Mouse (Mus musculus): ENCODE measurements around the gene Cela2a.

Cela2a gene

GRCm38 (mm10) chr4:141826060-141826459 lies at the start of gene Cela2a:
Gene Cela2a (minus strand): TSS chr4:141826160.
- DNase-seq (ENCODE audit: low read depth, low spot score): no peak

GRCm38 (mm10) chr4:141875481-141876108 lies 49.6 kb upstream of the Cela2a start:
- DNase-seq (ENCODE audit: low read depth, low spot score): no peak

- no peak for DNase-seq (ENCODE audit: low read depth, low spot score)
Measured at GRCm38 (mm10) chr4:141874601-141875460, 48.9 kb upstream of the Cela2a start, which contains the start of gene Efhd2. Gene Efhd2 (minus strand): TSS chr4:141874920.

GRCm38 (mm10) chr4:141874111-141874600 lies 48.2 kb upstream of the Cela2a start:
- DNase-seq (ENCODE audit: low read depth, low spot score): no peak

GRCm38 (mm10) chr4:141872977-141873376 lies 47.0 kb upstream of the Cela2a start:
- DNase-seq (ENCODE audit: low read depth, low spot score): no peak

GRCm38 (mm10) chr4:141871909-141872308 lies 45.9 kb upstream of the Cela2a start:
- DNase-seq (ENCODE audit: low read depth, low spot score): no peak

GRCm38 (mm10) chr4:141871333-141871725 lies 45.4 kb upstream of the Cela2a start:
- no peak for DNase-seq (ENCODE audit: low read depth, low spot score)

- no peak for DNase-seq (ENCODE audit: low read depth, low spot score)
Measured at GRCm38 (mm10) chr4:141870666-141871332, 44.8 kb upstream of the Cela2a start.

- DNase-seq (ENCODE audit: low read depth, low spot score): no peak
Measured at GRCm38 (mm10) chr4:141869436-141870215, 43.7 kb upstream of the Cela2a start.

GRCm38 (mm10) chr4:141868051-141868450 lies 42.1 kb upstream of the Cela2a start:
- no peak for DNase-seq (ENCODE audit: low read depth, low spot score)

- no peak for DNase-seq (ENCODE audit: low read depth, low spot score)
Measured at GRCm38 (mm10) chr4:141867498-141867897, 41.5 kb upstream of the Cela2a start.

GRCm38 (mm10) chr4:141866933-141867490 lies 41.1 kb upstream of the Cela2a start:
- DNase-seq (ENCODE audit: low read depth, low spot score): no peak

GRCm38 (mm10) chr4:141865600-141865999 lies 39.6 kb upstream of the Cela2a start:
- no peak for DNase-seq (ENCODE audit: low read depth, low spot score)

- DNase-seq (ENCODE audit: low read depth, low spot score): no peak
Measured at GRCm38 (mm10) chr4:141865006-141865405, 39.0 kb upstream of the Cela2a start.

GRCm38 (mm10) chr4:141864506-141864905 lies 38.5 kb upstream of the Cela2a start:
- DNase-seq (ENCODE audit: low read depth, low spot score): no peak

- no peak for DNase-seq (ENCODE audit: low read depth, low spot score)
Measured at GRCm38 (mm10) chr4:141863726-141864280, 37.8 kb upstream of the Cela2a start.

GRCm38 (mm10) chr4:141862867-141863266 lies 36.9 kb upstream of the Cela2a start:
- no peak for DNase-seq (ENCODE audit: low read depth, low spot score)

GRCm38 (mm10) chr4:141861591-141862295 lies 35.8 kb upstream of the Cela2a start:
- DNase-seq (ENCODE audit: low read depth, low spot score): no peak

GRCm38 (mm10) chr4:141860246-141860841 lies 34.4 kb upstream of the Cela2a start:
- DNase-seq (ENCODE audit: low read depth, low spot score): no peak

GRCm38 (mm10) chr4:141859351-141859750 lies 33.4 kb upstream of the Cela2a start:
- no peak for DNase-seq (ENCODE audit: low read depth, low spot score)
